Mouse (Mus musculus): Measurements from ENCODE around the gene Tuba1c. TPM values are rescaled to one million over a fixed set of nuclear protein-coding genes. Genes with fewer than 3 reads are reported as not detected.

Tuba1c gene
- polyA plus RNA-seq, 1 experiment from 2014 or later = 20.8 TPM

- Histone ChIP-seq H3K4me1 (ENCODE audit: control insufficient read depth, insufficient read depth, low read depth, low read length) (no peaks in the 10 kb centered on the region), H3K4me3 (ENCODE audit: low read length) (no peak overlapping the region), H3K9me3 (ENCODE audit: control insufficient read depth, low read length) (no peaks in the 10 kb centered on the region), H3K36me3 (ENCODE audit: control insufficient read depth, insufficient read depth, low read length) (no peaks in the 10 kb centered on the region), H3K27ac (ENCODE audit: low read depth, low read length) (no peak overlapping the region), H3K27me3 (replicated peaks; ENCODE audit: control insufficient read depth, insufficient read depth, low read length) (no peaks in the 10 kb centered on the region), H3K9ac (ENCODE audit: low read depth, low read length) (no peak overlapping the region), H3K4me2 (ENCODE audit: low read length) (no peak overlapping the region)
- WGBS = 80% methylated on average over 3 of the region's 3 CpGs
- no peak for ATAC-seq
These were observed 17.7 kb upstream of the Tuba1c start for GRCm38 (mm10) chr15:99011946-99012345.

DNA sequence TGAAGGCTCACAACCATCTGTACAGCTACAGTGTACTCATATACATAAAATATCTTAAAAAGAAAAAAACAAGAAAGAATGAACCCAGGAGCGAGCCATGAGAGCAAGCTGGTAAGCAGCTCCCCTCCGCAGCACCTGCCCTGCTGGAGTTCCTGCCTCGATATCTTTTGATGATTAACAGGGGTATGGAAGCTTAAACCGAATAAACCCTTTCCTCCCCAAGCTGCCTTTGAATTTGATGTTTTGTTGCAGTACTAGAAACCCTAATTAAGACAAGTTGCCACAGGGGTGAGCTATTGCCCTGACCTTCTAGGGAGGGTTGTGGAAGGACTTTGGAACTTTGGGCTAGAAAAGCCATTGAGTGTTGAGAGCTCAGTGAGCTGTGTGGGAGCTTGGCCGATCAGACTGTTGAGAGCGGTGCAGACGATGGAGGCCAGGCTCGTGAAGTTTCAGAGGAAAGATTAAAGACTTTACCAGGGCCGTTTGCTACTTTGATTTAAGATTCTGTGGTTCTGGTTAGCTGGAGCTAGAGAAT lies 15.1 kb upstream of the Tuba1c start:
- peaks cover 3% of the 10 kb centered on the region; the same call in 1 of the 2 replicates for H3K4me1 ChIP-seq (ENCODE audit: control insufficient read depth, insufficient read depth, low read depth, low read length)
- no peak overlapping the region for H3K9ac ChIP-seq (ENCODE audit: low read depth, low read length)
- no peak overlapping the region for H3K27ac ChIP-seq (ENCODE audit: low read depth, low read length)
- H3K4me3 ChIP-seq (ENCODE audit: low read length) = no peak overlapping the region
- no peaks in the 10 kb centered on the region for H3K9me3 ChIP-seq (ENCODE audit: control insufficient read depth, low read length)
- no peak overlapping the region for H3K4me2 ChIP-seq (ENCODE audit: low read length)
- ATAC-seq = no peak
- H3K36me3 ChIP-seq (ENCODE audit: control insufficient read depth, insufficient read depth, low read length) = no peaks in the 10 kb centered on the region
- WGBS = 72% methylated on average over 9 of the region's 9 CpGs
- no peaks in the 10 kb centered on the region for H3K27me3 ChIP-seq (replicated peaks; ENCODE audit: control insufficient read depth, insufficient read depth, low read length)

- Histone ChIP-seq H3K27ac (ENCODE audit: low read depth, low read length) (peak overlapping the region; percentile 57), H3K27me3 (replicated peaks; ENCODE audit: control insufficient read depth, insufficient read depth, low read length) (no peaks in the 10 kb centered on the region), H3K36me3 (ENCODE audit: control insufficient read depth, insufficient read depth, low read length) (no peaks in the 10 kb centered on the region), H3K4me2 (ENCODE audit: low read length) (no peak overlapping the region), H3K9me3 (ENCODE audit: control insufficient read depth, low read length) (no peaks in the 10 kb centered on the region), H3K4me3 (ENCODE audit: low read length) (no peak overlapping the region), H3K4me1 (ENCODE audit: control insufficient read depth, insufficient read depth, low read depth, low read length) (peaks cover 3% of the 10 kb centered on the region; the same call in 1 of the 2 replicates), H3K9ac (ENCODE audit: low read depth, low read length) (no peak overlapping the region)
- 73% methylated on average over 8 of the region's 8 CpGs for WGBS
- no peak for ATAC-seq
These were observed 12.3 kb upstream of the Tuba1c start for GRCm38 (mm10) chr15:99017355-99017761.

GRCm38 (mm10) chr15:99017986-99018385 lies 11.7 kb upstream of the Tuba1c start:
- no peak overlapping the region for H3K9ac ChIP-seq (ENCODE audit: low read depth, low read length)
- no peaks in the 10 kb centered on the region for H3K9me3 ChIP-seq (ENCODE audit: control insufficient read depth, low read length)
- H3K4me1 ChIP-seq (ENCODE audit: control insufficient read depth, insufficient read depth, low read depth, low read length) = peaks cover 3% of the 10 kb centered on the region; the same call in 1 of the 2 replicates
- H3K27me3 ChIP-seq (replicated peaks; ENCODE audit: control insufficient read depth, insufficient read depth, low read length) = no peaks in the 10 kb centered on the region
- no peak overlapping the region for H3K4me3 ChIP-seq (ENCODE audit: low read length)
- 42% methylated on average over 9 of the region's 9 CpGs for WGBS
- H3K36me3 ChIP-seq (ENCODE audit: control insufficient read depth, insufficient read depth, low read length) = no peaks in the 10 kb centered on the region
- H3K27ac ChIP-seq (ENCODE audit: low read depth, low read length) = peak overlapping the region; percentile 57
- H3K4me2 ChIP-seq (ENCODE audit: low read length) = 0 out of 2 replicates have a peak overlapping the region, but pooled peaks have one; percentile 13
- 0 out of 2 replicates have a peak, but pooled peaks have one; percentile 27 for ATAC-seq

GRCm38 (mm10) chr15:99018630-99019029 lies 11.1 kb upstream of the Tuba1c start:
- H3K4me1 ChIP-seq (ENCODE audit: control insufficient read depth, insufficient read depth, low read depth, low read length) = peaks cover 3% of the 10 kb centered on the region; the same call in 1 of the 2 replicates
- H3K9ac ChIP-seq (ENCODE audit: low read depth, low read length) = no peak overlapping the region
- H3K4me2 ChIP-seq (ENCODE audit: low read length) = no peak overlapping the region
- no peak for ATAC-seq
- no peaks in the 10 kb centered on the region for H3K27me3 ChIP-seq (replicated peaks; ENCODE audit: control insufficient read depth, insufficient read depth, low read length)
- no peaks in the 10 kb centered on the region for H3K9me3 ChIP-seq (ENCODE audit: control insufficient read depth, low read length)
- no peaks in the 10 kb centered on the region for H3K36me3 ChIP-seq (ENCODE audit: control insufficient read depth, insufficient read depth, low read length)
- peak overlapping the region; percentile 26; the same call in 1 of the 2 replicates for H3K27ac ChIP-seq (ENCODE audit: low read depth, low read length)
- H3K4me3 ChIP-seq (ENCODE audit: low read length) = no peak overlapping the region
- WGBS = 77% methylated on average over 4 of the region's 4 CpGs

- Histone ChIP-seq H3K4me3 (ENCODE audit: low read length) (no peak overlapping the region), H3K9ac (ENCODE audit: low read depth, low read length) (no peak overlapping the region), H3K27ac (ENCODE audit: low read depth, low read length) (no peak overlapping the region), H3K4me1 (ENCODE audit: control insufficient read depth, insufficient read depth, low read depth, low read length) (peaks cover 3% of the 10 kb centered on the region; the same call in 1 of the 2 replicates), H3K36me3 (ENCODE audit: control insufficient read depth, insufficient read depth, low read length) (no peaks in the 10 kb centered on the region), H3K4me2 (ENCODE audit: low read length) (no peak overlapping the region), H3K9me3 (ENCODE audit: control insufficient read depth, low read length) (no peaks in the 10 kb centered on the region), H3K27me3 (replicated peaks; ENCODE audit: control insufficient read depth, insufficient read depth, low read length) (no peaks in the 10 kb centered on the region)
- no peak for ATAC-seq
- 68% methylated on average over 8 of the region's 8 CpGs for WGBS
These were observed 10.3 kb upstream of the Tuba1c start for GRCm38 (mm10) chr15:99019436-99019835.

DNA sequence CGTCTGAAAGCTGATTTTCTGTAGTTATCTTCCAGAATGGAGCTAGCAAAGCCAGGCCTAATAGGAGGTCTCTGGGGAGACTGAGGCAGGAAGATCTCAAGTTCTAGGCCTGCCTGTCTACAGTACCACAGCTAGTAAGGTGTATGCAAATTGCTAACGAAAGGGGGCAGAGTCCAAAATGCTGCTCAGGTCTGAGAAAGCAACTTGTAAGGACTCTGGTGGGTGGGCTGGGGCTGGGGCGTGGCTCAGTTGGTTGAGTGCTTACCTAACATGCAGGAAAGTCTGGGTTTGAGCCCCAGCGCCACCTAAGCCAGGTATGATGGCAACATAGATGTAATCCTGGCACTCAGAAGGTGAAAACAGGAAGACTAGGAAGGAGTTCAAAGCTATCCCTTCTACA lies 9.5 kb upstream of the Tuba1c start:
- WGBS = 87% methylated on average over 4 of the region's 4 CpGs
- ATAC-seq = no peak

GRCm38 (mm10) chr15:99021255-99021654 lies 8.4 kb upstream of the Tuba1c start:
- Histone ChIP-seq H3K4me1 (ENCODE audit: control insufficient read depth, insufficient read depth, low read depth, low read length) (peaks cover 3% of the 10 kb centered on the region; the same call in 1 of the 2 replicates), H3K4me3 (ENCODE audit: low read length) (no peak overlapping the region), H3K9ac (ENCODE audit: low read depth, low read length) (no peak overlapping the region), H3K4me2 (ENCODE audit: low read length) (no peak overlapping the region), H3K27me3 (replicated peaks; ENCODE audit: control insufficient read depth, insufficient read depth, low read length) (no peaks in the 10 kb centered on the region), H3K27ac (ENCODE audit: low read depth, low read length) (no peak overlapping the region), H3K9me3 (ENCODE audit: control insufficient read depth, low read length) (no peaks in the 10 kb centered on the region), H3K36me3 (ENCODE audit: control insufficient read depth, insufficient read depth, low read length) (no peaks in the 10 kb centered on the region)
- WGBS = 97% methylated on average over 7 of the region's 7 CpGs
- ATAC-seq = no peak

More for the DNA sequence above, 9.5 kb upstream of the Tuba1c start:
- Histone ChIP-seq H3K4me2 (ENCODE audit: low read length) (no peak overlapping the region), H3K27me3 (replicated peaks; ENCODE audit: control insufficient read depth, insufficient read depth, low read length) (no peaks in the 10 kb centered on the region), H3K27ac (ENCODE audit: low read depth, low read length) (no peak overlapping the region), H3K36me3 (ENCODE audit: control insufficient read depth, insufficient read depth, low read length) (no peaks in the 10 kb centered on the region), H3K4me1 (ENCODE audit: control insufficient read depth, insufficient read depth, low read depth, low read length) (peaks cover 3% of the 10 kb centered on the region; the same call in 1 of the 2 replicates), H3K4me3 (ENCODE audit: low read length) (no peak overlapping the region), H3K9me3 (ENCODE audit: control insufficient read depth, low read length) (no peaks in the 10 kb centered on the region), H3K9ac (ENCODE audit: low read depth, low read length) (no peak overlapping the region)

DNA sequence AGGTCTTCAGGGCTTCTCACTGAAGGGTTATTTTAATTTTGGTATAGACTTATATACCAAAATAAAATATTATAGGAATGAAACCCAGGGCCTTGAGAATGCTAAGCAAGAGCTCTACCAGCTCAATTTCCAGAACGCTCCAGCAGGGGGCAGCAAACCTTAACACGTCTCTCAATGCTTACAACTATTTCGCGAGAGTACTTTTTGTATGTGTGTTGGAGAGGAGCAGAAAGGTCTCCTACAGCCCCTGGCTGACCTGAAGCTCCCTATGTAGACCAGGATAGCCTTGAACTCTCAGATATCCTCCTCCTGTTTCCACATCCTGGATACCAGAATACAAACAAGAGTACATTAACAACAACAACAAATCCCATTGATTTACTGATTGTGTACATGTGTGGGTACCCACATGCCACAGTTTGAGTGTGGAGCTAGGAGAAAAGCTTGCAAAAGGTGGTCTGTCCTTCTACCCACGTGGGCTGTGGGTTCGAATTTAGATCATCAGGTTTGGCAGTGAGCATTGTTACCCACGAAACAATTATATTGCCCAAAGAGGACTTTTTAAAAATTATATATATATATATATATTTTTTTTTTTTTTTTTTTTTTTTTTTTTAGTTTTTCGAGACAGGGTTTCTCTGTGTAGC lies 4.9 kb upstream of the Tuba1c start:
- Histone ChIP-seq H3K4me1 (ENCODE audit: control insufficient read depth, insufficient read depth, low read depth, low read length) (peaks cover 8% of the 10 kb centered on the region), H3K27ac (ENCODE audit: low read depth, low read length) (no peak overlapping the region), H3K36me3 (ENCODE audit: control insufficient read depth, insufficient read depth, low read length) (no peaks in the 10 kb centered on the region), H3K4me3 (ENCODE audit: low read length) (no peak overlapping the region), H3K27me3 (replicated peaks; ENCODE audit: control insufficient read depth, insufficient read depth, low read length) (no peaks in the 10 kb centered on the region; the same call in 1 of the 2 replicates), H3K9me3 (ENCODE audit: control insufficient read depth, low read length) (no peaks in the 10 kb centered on the region), H3K9ac (ENCODE audit: low read depth, low read length) (no peak overlapping the region), H3K4me2 (ENCODE audit: low read length) (no peak overlapping the region)
- WGBS = 23% methylated on average over 7 of the region's 8 CpGs
- ATAC-seq = no peak
